Mouse (Mus musculus) gastrocnemius, postnatal 25 days (tissue): Measurements from ENCODE around the gene Mt4. TPM values are rescaled to one million over a fixed set of nuclear protein-coding genes. Genes with fewer than 3 reads are reported as not detected.
"Not testable (repeated sequence)": the region's sequence is repeated elsewhere in the genome, so short reads cannot be mapped to it uniquely, and the experiment has no call there.

Experiments used
- DNase-seq: peaks from one replicate; pipeline ENCODE4 v3.0.0; 2022
- long read RNA-seq, 2 experiments: library from polyadenylated mRNA; stranded (forward); transcript quantifications; one replicate each; pipeline ENCODE4 v2.0.0; 2021
- total RNA-seq, 2 experiments: library from RNA; stranded (reverse); gene quantifications; 1 replicate in 1 of 2; 2 replicates in 1 of 2; pipeline ENCODE4 v1.2.3; 2021

Gene Mt4
- total RNA-seq: not detected
- long read RNA-seq, experiment 1: 0 reads
- long read RNA-seq, experiment 2: 0 reads

DNA sequence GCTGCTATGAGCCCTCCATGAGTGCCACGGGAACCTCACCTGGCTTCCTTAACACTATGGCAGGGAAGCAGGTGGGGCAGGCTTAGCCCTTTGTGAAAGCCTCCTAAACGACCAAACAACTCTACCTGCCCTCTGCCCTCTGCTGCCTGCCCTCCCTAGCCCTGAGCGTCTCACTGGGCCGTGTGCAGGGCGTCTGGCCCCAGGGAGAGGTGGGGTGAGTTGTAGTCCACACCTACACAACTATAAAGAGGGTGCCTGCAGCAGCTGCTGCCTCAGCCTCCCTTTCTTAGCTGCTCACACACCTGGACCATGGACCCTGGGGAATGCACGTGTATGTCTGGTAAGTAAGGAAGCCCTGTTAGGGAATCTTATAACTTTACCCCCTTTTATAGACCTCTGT lies at the start of gene Mt4:
Gene Mt4 (plus strand): TSS at position 265 of the 400 bp plus-strand sequence.
- no peak for DNase-seq

- no peak for DNase-seq
Observed at GRCm38 (mm10) chr8:94087964-94088363, 49.0 kb upstream of the Mt4 start.

- no peak for DNase-seq
Observed at GRCm38 (mm10) chr8:94089715-94090114, 47.3 kb upstream of the Mt4 start.

DNA sequence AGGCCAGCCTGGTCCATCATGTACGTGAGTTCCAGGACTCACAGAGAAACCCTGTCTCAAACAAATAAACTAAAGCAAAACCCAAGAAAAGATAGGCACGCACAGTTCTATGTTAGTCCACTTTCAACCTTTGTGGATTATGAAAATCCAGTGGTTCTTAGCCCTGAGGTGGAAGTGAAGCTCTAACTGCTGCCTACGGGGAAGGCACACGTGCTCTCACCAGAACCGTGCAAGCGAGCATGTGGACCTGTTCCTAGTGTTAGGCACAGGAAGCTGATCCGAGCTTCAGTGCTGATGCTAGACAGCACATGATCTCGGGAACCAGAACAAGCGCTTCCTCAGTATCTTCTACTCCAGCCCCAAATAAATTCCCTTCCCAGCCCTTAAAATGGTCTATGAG lies 44.1 kb upstream of the Mt4 start:
- DNase-seq: no peak

- no peak for DNase-seq
Observed at GRCm38 (mm10) chr8:94094281-94094680, 42.7 kb upstream of the Mt4 start.

DNA sequence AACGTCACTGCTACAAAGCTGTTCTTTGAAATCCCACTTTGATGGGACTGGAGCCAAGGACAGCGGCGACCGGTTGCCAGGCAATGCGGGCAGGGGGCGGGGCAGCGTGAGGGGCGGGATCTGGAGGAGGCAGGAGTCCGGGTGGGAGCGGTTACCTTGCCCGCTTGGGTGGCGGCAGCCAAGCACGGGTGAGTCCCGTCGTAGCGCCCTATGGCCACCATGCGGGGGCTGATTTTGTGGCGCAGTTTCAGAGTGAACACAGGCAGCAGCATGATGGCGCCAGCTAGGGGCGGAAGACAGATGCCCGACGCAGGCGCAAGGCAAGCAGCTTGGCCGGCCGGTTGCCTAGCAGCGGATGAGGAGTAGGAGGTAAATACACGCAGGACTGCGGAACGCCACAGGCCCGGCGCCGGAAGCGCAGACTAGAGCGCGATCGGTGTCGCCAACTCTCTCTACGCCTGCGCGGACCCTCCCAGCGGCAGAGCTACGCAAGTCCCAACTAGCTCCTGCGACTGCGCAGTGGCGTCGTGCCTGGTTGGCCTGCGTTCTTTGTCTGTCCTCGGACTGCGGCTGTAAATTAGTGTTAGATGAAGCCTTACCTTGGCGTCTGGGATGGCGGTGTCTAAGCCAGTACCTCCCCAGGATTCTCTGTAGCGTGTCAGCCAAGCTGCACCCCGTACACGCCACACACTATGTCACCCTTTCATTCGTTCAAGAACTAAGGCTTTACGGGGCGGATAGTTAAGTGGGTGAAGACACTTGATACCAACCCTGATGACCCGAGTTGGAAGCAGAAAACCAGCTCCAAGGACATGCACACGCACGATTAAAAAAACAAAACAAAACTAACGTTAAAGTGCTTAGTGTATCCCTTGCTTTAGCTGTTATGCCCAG lies 38.7 kb upstream of the Mt4 start, which contains the start of gene Bbs2:
Gene Bbs2 (minus strand): TSS at position 848 of the 894 bp plus-strand sequence.
- DNase-seq: peak; percentile 100

- DNase-seq: no peak
Observed at GRCm38 (mm10) chr8:94098996-94099395, 38.0 kb upstream of the Mt4 start.

GRCm38 (mm10) chr8:94104146-94104545 lies 32.9 kb upstream of the Mt4 start:
- DNase-seq: no peak

- peak; percentile 26 for DNase-seq
Observed at GRCm38 (mm10) chr8:94107871-94108270, 29.1 kb upstream of the Mt4 start.

DNA sequence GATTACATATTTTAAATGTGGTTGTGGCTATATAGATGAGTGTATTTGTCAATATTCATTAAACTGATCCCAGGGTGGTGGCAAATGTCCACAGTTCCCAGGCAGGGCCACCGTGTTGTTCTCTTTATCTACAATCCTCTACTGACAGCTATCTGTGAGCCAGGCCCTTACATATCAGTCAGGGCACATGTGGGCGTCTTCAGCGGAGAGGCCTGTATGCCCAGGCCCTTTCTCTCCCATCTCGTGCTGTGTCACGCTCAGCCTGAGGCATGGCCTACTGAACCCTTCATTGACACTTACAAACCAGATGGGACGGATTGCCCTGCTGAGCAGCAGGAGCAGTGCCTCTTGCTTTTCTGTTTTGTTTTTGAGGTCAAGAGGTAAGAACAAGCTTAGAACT lies 27.6 kb upstream of the Mt4 start:
- no peak for DNase-seq

- DNase-seq: no peak
Observed at GRCm38 (mm10) chr8:94109835-94110234, 27.2 kb upstream of the Mt4 start.

DNA sequence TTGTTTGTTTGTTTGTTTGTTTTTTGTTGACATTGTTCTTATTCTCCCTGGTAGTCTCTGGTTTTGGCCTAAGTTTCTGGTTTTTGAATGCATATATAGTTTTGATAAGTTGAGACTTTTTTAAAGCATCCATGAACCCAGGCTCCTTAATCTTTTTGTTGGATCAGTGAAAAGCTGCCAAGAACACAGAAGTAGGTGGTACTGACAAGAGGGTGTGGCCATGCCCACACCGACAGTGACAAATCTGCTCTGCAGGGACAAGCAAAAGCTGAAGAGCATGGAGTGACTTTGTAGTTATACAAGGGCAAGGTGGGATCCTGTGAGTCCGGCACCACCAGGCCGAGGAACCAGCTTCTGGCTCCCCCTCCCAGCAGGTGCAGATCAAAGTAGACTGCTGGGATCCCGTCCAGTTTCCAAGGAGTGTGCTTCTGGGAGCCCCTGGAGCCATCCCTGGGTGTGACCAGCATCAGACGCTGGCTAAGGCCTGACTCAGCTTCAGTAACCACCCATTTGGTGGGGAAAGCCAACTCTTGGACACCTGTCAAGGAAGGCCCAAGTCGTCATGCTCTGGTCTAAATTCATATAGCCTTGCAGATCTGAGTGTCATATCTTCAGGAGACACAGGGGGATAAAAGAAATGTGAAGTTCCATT lies 26.3 kb upstream of the Mt4 start:
- DNase-seq: no peak

GRCm38 (mm10) chr8:94113435-94113834 lies 23.6 kb upstream of the Mt4 start:
- no peak for DNase-seq

DNA sequence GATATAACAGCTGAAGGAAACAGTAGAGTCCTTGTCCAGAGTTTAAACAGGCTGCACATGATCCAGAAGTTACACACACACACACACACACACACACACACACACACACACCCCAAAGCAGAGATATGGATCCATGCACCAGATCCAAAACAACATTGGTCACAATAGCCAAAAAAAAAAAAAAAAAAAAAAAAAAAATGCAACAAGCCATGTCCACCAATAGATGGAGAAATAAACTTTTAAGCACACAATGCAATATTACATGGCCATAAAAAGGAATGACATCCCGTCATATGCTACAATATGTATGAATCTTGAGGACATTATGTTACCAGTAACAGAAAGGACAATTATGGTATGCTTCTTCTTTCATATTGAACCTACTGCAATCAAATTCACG lies 23.0 kb upstream of the Mt4 start:
- DNase-seq: no peak

DNA sequence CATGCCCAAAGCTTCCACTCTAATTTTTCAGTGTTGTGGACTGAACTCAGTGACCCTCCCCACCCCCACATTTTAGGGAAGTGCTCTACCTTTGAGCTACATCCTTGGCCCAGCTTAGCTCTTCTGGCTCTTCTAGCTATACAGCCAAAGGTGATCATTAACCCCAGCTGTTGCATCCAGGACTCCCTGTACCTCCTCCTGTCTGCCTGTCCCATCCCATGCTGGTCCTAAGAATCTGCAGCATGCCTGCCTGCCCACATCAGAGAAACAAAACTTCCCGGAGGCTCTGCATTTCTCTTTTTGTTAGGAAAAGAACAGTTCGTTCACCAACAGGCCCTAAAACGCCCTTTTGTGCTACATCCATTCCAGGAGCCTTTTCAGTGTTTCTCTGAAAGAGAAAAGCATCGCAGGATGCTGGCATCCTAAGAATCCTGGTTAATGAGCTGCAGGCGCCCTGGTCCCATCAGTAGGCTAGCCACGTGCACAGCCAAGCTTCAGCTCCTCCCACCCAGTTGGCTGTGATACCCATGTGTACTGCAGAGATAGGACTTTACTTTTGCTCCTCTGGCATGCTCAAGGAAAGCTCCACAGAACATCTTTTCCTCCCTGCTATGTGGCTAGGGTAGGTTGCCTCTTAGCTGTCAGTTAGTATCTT lies 18.1 kb upstream of the Mt4 start:
- DNase-seq: no peak

DNA sequence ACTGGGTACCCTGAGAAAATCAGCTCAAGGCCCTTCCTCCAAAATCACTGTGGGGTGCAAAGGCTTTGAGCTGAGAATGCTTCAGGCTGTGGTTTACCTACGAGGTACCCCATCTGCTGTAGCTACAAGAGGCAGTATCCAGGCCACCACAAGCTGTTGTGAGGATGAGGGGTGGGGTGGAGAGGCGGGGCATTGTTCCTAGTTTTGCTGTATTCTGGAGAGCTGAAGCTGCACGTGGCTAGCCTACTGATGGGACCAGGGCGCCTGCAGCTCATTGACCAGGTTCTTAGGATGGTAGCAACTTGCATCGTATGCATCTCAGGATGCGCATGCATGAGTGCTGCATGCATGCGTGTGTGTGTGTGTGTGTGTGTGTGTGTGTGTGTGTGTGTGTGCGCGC lies 15.4 kb upstream of the Mt4 start:
- no peak for DNase-seq

GRCm38 (mm10) chr8:94122711-94123468 lies 14.1 kb upstream of the Mt4 start:
- DNase-seq: no peak

DNA sequence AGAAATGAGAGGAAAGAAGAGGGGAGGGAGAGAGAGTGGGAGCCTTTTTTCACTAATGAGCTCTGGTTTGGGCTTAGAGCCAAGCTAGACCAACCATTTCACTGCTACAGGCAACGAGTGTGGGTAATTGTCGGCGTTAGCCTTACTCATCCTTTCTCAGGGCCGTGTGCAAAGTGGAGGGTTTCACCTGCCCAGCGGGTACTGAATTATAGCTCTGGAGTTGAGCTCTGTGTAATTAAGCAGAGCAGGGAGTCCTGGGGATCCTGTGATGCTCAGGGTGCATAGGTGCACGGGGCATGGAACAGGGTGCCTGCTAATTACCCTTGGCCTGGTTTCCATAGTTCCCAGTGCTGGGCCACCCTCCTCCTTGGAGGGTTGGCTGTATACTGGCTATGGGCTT lies 9.3 kb upstream of the Mt4 start:
- no peak for DNase-seq

- DNase-seq: no peak
Observed at GRCm38 (mm10) chr8:94129133-94129789, 7.7 kb upstream of the Mt4 start.

DNA sequence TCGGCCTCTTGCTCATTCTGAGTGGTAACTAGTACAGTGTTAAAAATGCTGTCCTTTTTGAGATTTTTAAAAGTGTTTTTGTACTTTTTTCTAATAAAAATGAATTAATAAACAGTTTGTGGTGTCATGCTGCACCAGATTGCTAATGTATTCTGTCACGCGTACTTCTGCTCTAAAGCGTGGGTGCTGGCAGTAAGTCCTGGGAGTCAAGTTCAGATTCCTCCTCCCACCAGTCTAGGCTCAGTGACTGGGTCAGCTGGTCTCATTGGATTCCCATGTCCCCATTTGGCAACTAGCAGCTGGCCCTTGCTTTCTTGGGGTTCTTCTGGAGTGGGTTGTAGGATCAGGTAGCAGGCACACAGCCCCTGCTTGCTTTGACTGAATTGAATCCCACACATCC lies 6.9 kb upstream of the Mt4 start:
- no peak for DNase-seq

- no peak for DNase-seq
Observed at GRCm38 (mm10) chr8:94132096-94132495, 4.9 kb upstream of the Mt4 start.

GRCm38 (mm10) chr8:94134601-94135000 lies 2.4 kb upstream of the Mt4 start:
- DNase-seq: not testable (repeated sequence)
